Mouse (Mus musculus) forebrain, embryonic 10.5 days (tissue): ENCODE measurements around the gene Cubn. TPM values are rescaled to one million over a fixed set of nuclear protein-coding genes. Genes with fewer than 3 reads are reported as not detected.

Source experiments
- DNase-seq: peaks from one replicate; pipeline ENCODE4 v3.0.0-alpha.2; 2017; ENCODE audit warnings: low spot score; ENCODE audit errors: extremely low spot score
- H3K27ac ChIP-seq: fragments of 300-500 bp; sonication (generic); 2 replicates; pipeline ENCODE4 v1.5.1; 2016; ENCODE audit warnings: mild to moderate bottlenecking
- H3K27me3 ChIP-seq: fragments of 300-500 bp; sonication (generic); 2 replicates; pipeline ENCODE4 v1.6.1; 2016; ENCODE audit warnings: mild to moderate bottlenecking; ENCODE audit not compliant: poor library complexity, severe bottlenecking
- H3K36me3 ChIP-seq: fragments of 300-500 bp; sonication (generic); replicated peaks from 2 replicates; pipeline ENCODE4 v1.6.1; 2016; ENCODE audit warnings: mild to moderate bottlenecking, moderate library complexity
- H3K4me1 ChIP-seq: fragments of 300-500 bp; sonication (generic); 2 replicates; pipeline ENCODE4 v1.6.1; 2016
- H3K4me3 ChIP-seq: fragments of 300-500 bp; sonication (generic); 2 replicates; pipeline ENCODE4 v1.5.1; 2016; ENCODE audit warnings: mild to moderate bottlenecking, moderate library complexity
- H3K9me3 ChIP-seq: fragments of 300-500 bp; sonication (generic); 2 replicates; pipeline ENCODE4 v1.6.1; 2016; ENCODE audit warnings: mild to moderate bottlenecking, moderate library complexity
- WGBS: fragments of 180-500 bp; shearing (Covaris S2); methylation state at CpG from one replicate; pipeline ENCODE4 v1.1.7; 2016; 5-methylcytosine and 5-hydroxymethylcytosine counted together
- polyA plus RNA-seq: library from polyadenylated mRNA; unstranded; fragments of >200 nt; fragmentation: Nextera tagmentation; extraction: Ambion mirVana; gene quantifications from 2 replicates; pipeline ENCODE4 v1.2.1, GENCODE M21; 2016

The Cubn gene
- polyA plus RNA-seq, 1 experiment from 2014 or later = 0.40 TPM

GRCm38 (mm10) chr2:13233902-13234301 is 257.7 kb downstream of the Cubn start:
- Histone ChIP-seq H3K4me1 (peaks cover 7% of the 10 kb centered on the region; the same call in 1 of the 2 replicates), H3K27me3 (no peaks in the 10 kb centered on the region), H3K4me3 (no peak overlapping the region), H3K27ac (no peak overlapping the region), H3K36me3 (no peaks in the 10 kb centered on the region), H3K9me3 (no peaks in the 10 kb centered on the region)
- 74% methylated on average over 7 of the region's 7 CpGs for WGBS
- DNase-seq = no peak

GRCm38 (mm10) chr2:13233254-13233835 is 258.3 kb downstream of the Cubn start:
- H3K4me1 ChIP-seq = peaks cover 7% of the 10 kb centered on the region; the same call in 1 of the 2 replicates
- WGBS = 85% methylated on average over 12 of the region's 12 CpGs
- no peak overlapping the region for H3K27ac ChIP-seq
- no peaks in the 10 kb centered on the region for H3K36me3 ChIP-seq
- DNase-seq = no peak
- no peaks in the 10 kb centered on the region for H3K27me3 ChIP-seq
- H3K4me3 ChIP-seq = no peak overlapping the region
- H3K9me3 ChIP-seq = no peaks in the 10 kb centered on the region

DNA sequence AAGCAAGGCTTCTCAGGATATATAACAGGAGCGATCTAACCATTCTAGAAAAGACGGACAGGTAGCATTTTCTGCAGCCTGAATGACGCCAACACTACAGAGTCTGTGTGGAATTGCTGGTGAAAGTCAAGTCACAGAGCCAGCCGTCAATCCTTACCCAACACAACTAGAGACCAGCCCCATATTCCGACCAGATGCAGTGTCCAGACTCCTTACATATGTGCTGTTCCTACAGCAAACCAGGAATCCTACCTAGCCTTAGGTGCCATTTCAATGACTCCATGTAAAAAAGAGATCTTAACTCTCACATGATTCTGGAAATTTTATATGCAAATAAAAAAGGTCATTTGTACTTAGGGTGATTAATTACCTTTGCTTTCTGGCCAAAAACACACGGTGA is 259.3 kb downstream of the Cubn start:
- no peak overlapping the region for H3K27ac ChIP-seq
- WGBS = 92% methylated on average over 6 of the region's 6 CpGs

DNA sequence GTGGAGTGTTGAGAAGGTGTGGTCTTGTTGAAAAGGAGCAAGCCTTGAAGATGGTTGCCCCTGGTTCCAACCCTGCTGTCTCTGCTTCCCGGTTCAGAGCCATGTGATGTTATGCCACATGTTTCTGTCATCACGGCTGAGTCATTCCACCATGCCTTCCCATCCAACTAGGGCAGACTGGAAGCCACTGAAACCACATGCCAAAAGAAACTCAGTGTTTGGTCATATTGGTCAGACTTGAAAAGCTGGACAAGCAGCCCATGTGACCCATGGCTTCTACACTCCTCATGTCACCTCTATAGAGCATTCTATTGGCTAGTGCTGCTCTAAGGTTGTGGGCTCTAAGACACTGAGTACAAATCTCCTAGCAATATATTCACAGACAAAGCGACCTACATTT is 261.9 kb downstream of the Cubn start:
- DNase-seq = no peak
- Histone ChIP-seq H3K27me3 (peaks cover 4% of the 10 kb centered on the region; the same call in 1 of the 2 replicates), H3K4me1 (peaks cover 19% of the 10 kb centered on the region), H3K36me3 (no peaks in the 10 kb centered on the region), H3K4me3 (no peak overlapping the region), H3K27ac (no peak overlapping the region), H3K9me3 (no peaks in the 10 kb centered on the region)
- WGBS = 93% methylated on average over 3 of the region's 3 CpGs

More for the DNA sequence above, 259.3 kb downstream of the Cubn start:
- no peaks in the 10 kb centered on the region for H3K9me3 ChIP-seq
- no peak overlapping the region for H3K4me3 ChIP-seq
- H3K27me3 ChIP-seq = no peaks in the 10 kb centered on the region
- no peak for DNase-seq
- H3K4me1 ChIP-seq = peaks cover 7% of the 10 kb centered on the region; the same call in 1 of the 2 replicates
- no peaks in the 10 kb centered on the region for H3K36me3 ChIP-seq

Other genes with a start within 250 kb of the Cubn start
- gene Rsu1, start 220.4 kb downstream of the Cubn start, polyA plus RNA-seq = 62.0 and 62.4 TPM in 2 replicates
- 8.4 and 10.1 TPM in 2 replicates for gene Trdmt1, start 52.9 kb upstream of the Cubn start, polyA plus RNA-seq
- 885 and 899 TPM in 2 replicates for gene Vim, start 82.1 kb upstream of the Cubn start, polyA plus RNA-seq